Mouse (Mus musculus): ENCODE data around the gene Tpst1. TPM values are rescaled to one million over a fixed set of nuclear protein-coding genes. Genes with fewer than 3 reads are reported as not detected.

Gene Tpst1
- polyA plus RNA-seq, 2 experiments from 2014 or later, result 1.8 to 3.6 TPM

GRCm38 (mm10) chr5:130052955-130053354 is 20.2 kb upstream of the Tpst1 start:
- no peak for ATAC-seq

DNA sequence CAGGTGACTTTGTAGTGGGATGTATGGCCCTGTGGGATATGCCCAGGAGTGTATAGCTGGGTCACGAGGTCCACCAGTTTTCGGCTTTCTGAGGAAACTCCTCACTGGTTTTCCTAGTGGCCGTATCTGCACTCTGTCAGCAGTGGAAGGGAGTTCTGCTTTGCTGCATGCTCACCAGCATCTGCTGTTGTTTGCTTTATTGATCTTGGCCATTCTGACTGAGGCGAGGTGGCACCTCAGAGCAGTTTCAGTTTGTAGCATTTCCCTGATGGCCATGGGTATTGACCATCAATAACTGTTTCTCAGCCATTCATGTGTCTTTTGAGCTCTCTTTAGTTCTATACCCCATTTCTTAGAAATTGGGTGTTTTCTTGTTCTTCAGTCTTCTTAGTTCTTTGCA is 17.4 kb upstream of the Tpst1 start:
- no peak for ATAC-seq

- ATAC-seq, result no peak
Observed at GRCm38 (mm10) chr5:130056303-130056702, 16.8 kb upstream of the Tpst1 start.

DNA sequence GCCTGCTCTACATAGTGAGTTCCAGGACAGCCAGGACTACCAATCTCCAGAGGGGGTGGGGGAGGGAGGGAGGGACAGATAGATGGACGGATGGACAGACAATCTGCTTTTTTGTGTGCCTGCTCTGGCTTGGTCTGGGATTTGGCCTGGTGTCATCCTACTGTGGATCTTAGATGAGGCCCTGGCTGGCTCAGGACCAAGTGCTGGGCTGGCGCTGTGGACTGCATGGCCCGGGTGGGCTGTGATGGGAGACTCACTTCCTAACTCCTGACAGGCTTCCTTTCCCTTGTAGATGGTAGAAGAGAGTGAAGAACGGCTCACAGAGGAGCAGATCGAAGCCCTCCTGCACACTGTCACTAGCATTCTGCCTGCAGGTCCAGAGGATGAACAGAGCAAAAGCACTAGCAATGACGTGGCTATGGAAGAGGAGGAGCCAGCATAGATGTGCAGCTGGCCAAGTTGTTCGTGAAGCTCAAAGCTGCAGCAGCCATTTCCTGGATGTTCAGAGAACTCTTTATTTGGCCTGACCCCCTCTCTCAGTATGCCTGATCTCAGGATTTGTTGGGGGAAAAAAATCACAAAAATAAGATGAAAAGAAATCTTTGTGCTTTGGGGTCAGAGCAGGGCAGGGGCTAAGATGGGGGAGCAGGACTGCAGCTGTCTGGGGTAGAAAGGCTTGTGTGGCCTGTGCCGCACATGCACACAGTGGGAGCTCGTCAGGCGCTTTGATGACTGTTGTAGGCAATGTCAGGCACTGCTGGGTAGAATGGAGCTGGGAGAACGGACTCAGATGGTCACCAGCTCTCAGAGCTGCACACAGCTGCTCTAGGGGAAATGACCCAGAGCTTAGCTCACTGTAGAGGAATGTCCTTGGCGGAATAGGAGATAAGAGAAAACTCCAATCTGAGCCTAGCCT is 13.5 kb upstream of the Tpst1 start:
- no peak for ATAC-seq

DNA sequence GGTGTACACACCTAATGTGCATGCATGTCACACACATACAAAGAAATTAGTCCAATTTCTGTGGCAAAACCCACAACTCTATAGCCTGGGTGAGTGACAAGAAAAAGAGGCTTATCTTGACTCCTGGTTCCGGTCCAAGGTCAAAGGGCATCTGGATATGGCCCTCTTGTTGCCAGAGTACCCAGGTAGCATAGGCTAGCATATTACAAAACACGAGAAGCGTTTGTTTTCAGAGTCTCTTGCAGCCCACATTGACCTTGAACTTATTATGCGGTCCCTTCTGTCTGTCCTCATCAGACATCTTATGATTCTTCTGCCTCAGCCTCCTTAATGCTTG is 12.8 kb upstream of the Tpst1 start:
- ATAC-seq, result no peak

GRCm38 (mm10) chr5:130062096-130062495 is 11.0 kb upstream of the Tpst1 start:
- ATAC-seq, result no peak

- no peak for ATAC-seq
Observed at GRCm38 (mm10) chr5:130063760-130064159, 9.4 kb upstream of the Tpst1 start.

DNA sequence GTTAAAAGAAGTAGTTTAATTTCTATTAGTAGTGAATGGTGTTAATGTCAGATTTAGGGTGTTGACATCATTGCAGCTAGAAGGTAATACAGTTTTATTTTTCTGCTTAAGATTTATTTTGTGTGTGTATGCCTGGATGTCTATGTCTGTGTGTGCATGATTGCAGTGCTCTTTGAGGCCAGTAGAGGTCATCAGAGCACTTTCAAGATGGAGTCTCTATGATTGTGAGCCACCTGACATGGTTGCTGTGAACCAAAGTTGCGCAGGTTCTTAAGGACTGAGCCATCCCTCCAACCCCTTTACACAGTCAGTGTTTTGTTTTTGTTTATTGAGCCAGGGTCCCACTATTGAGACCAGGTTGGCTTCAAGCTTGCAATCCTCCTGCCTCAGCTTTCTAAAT is 7.5 kb upstream of the Tpst1 start:
- ATAC-seq, result peak; percentile 53

DNA sequence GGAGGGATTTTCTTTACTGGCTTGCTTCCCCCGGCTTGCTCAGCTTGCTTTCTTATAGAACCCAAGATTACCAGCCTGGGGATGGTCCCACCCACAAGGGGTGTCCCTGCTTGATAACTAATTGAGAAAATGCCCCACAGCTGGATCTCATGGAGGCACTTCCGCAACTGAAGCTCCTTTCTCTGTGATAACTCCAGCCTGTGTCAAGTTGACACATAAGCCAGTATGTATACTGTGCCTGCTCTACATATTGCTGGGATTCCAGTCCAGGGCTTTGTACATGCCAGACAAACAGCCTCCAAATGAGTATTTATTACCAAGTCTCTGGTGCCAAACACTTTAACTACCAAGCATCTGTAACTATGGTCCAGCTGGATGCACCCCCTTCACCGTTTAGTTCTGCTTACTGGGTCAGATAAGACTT is 5.3 kb upstream of the Tpst1 start:
- ATAC-seq, result no peak

DNA sequence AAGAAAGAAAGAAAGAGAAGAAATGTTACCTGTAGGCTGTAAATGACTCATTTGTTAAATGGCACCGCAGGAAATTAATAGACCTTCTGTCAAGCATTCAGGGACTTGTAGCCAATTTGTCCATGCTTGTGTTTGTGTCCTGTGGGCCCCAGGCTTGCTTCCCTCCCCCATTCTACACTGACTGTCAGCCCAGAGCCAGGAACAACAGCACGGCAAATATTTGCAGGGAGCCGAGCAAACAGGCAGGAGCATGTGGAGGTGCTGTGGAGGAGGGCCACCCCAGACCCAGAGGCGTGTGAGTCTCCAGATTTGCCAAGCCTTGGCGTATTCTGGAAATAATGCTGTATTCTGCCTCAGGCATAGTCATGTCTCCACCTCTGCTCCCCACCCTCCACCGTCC is 1.4 kb downstream of the Tpst1 start:
- ATAC-seq, result no peak

- no peak for ATAC-seq
Observed at GRCm38 (mm10) chr5:130076396-130076795, 3.3 kb downstream of the Tpst1 start.

GRCm38 (mm10) chr5:130078096-130078833 is 5.1 kb downstream of the Tpst1 start:
- ATAC-seq, result no peak

GRCm38 (mm10) chr5:130078834-130079156 is 5.7 kb downstream of the Tpst1 start:
- peak; percentile 21 for ATAC-seq

DNA sequence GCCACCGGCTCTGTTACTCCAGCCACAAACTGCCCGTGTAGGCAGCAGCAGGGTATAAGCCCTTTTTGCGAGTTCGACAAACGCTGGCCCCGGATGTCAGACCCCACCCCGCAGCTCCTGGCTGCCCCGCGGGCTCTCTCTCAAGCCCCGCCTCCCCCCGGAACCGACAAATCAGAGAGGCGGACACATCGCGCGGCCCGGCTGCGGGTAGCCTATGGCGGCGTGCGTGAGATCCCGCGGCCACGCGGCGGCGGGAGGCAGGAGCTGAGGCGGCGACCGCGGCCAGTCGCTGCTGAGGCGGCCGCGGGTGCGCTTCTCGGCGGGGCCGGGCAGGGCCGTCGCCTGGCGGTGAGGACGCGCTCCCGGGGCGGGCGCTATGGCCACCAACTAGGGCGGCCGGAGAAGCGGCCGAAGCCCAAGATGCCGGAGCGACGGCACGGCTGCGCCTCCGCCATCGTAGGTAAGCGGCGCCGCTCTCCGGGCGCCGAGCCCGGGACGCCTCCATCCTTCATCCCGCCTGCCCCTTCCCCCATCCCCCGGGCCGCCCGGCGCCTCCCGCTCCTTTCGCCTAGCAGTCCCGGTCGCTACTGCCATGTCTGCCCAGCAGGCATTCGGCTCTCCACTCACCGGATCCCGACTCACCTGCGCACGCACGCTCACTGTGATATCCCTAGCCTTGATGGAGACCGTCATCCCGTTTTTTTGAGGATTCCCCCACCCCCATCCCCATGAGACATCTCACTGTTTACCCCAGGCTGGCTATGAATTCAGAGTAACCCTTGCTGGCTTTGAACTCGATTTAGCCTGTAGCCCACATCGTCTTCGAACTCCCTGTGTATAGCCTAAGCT is 6.3 kb downstream of the Tpst1 start:
- ATAC-seq, result peak; percentile 96

- ATAC-seq, result no peak
Observed at GRCm38 (mm10) chr5:130080051-130080681, 7.0 kb downstream of the Tpst1 start.

DNA sequence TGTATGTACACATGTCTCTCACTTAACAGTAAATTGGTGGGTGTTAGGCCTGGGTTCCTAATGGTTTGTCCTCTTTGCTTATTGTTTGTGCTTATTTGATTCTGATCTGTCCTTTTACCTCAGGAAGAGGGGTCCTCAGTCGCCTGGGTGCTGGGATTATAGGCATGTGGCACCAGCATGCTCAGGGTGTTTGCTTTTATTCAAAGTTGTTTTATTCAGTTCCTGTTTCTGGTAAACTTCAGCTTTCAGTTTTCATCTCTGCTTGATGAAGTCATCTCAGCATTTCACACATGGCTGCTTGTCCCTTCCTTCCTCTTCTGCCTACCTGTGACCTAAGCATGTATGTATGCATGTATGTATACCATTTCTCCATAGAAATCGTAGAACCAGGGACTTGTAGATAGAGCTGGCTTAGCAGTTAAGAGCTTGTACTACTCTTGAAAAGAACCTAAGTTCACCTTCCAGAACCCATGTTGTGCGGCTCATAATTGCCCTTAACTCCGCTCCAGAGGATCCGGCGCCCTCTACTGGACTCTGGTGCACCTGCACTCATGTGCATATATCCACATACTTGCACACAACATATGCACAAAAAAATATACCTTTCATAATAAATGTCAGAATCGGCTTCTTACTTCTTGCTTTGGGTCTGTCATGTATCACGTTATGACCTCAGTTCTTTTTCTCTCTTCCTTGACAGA is 8.2 kb downstream of the Tpst1 start:
- no peak for ATAC-seq

DNA sequence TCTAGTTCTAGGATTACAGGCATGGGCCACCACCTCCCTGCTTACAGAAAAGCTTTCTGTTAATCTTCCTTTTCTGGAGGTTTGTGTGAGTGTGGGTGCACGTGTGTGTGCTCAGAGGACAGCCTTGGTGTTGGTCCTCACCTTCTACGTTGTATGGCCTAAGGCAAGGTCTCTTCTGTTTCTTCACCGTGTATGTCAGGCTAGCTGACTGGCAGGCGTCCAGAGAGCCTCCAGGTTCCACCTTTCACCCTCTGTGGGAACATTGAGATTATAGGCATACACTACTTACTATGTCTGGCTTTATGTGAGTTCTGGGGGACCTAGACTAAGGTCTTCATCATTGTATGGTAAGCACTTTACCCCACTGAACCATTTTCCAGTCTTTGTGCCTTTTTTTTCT is 9.3 kb downstream of the Tpst1 start:
- no peak for ATAC-seq

DNA sequence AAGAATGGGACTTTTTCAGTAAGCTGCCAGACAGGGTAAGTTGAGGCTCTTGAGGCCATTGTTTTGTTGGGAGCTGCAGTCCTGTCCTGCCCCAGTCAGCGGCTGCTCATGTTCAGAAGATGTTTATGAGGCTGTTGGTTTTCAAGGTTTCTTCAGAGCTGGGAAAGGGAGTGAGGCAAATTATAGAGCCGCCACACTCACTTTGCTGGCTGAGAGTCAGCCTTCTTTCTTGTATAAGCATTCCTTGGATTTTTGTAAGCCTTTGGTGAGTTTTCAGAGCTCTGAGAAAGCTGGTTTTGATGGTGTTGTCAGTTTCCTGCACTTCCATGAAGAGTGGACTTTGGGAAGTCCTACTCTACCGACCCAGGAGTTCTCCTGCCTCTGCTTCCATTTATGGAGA is 11.1 kb downstream of the Tpst1 start:
- no peak for ATAC-seq

- ATAC-seq, result no peak
Observed at GRCm38 (mm10) chr5:130088008-130088407, 14.9 kb downstream of the Tpst1 start.

DNA sequence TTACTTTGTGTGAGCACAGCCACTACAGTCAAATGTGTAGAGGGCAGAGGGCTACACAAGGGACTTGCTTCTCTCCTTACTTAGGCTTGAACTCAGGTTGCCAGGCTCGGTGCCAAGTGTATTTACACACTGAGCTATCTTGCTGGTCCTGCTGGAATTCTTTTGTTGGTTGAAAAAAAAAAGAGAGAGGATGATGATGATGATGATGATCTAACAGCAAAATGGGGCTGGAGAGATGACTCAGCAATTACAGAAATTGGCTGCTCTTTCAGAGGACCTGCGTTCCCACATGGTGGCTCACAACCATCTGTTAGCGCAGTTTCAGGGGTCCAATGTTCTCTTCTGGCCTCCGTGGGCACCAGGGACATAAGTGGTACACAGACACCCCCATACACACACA is 15.5 kb downstream of the Tpst1 start:
- ATAC-seq, result no peak

DNA sequence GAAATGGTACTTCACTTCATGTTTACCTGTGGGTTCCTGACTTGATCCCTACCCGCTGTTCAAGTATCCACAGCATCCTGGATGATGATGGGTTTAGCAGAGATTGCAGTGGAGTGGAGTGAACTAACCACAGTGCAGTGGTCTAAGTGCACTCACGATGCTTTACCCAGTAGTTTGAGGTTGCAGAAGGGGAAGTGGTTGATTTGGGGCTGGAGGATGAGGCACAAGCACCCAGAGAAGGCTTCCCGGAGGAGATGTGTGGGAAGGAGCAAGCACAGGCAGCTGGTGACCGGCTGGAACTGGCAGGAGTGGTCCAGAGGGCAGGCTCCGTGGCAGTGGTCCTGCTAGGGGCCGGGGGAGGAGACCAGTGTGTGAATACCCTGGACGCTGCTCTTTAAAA is 16.1 kb downstream of the Tpst1 start:
- no peak for ATAC-seq
